Mouse (Mus musculus) cortical plate, adult 2 months (tissue): ENCODE results near the gene Btbd17. TPM values are rescaled to one million over a fixed set of nuclear protein-coding genes. Genes with fewer than 3 reads are reported as not detected.
A peak's percentile ranks its signal among the peaks of the same experiment; 100 is the strongest.

ENCODE experiments used
- H3K27ac ChIP-seq: fragments of 200-500 bp; 2 replicates; pipeline ENCODE4 v1.5.1; 2012; ENCODE audit warnings: low read length, control low read depth, inconsistent platforms; ENCODE audit not compliant: insufficient read depth
- H3K4me1 ChIP-seq: fragments of 200-500 bp; 2 replicates; pipeline ENCODE4 v1.6.1; 2011; ENCODE audit warnings: low read length; ENCODE audit not compliant: control insufficient read depth, insufficient read depth
- H3K4me3 ChIP-seq: fragments of 200-500 bp; 2 replicates; pipeline ENCODE4 v1.5.1; 2011; ENCODE audit warnings: mild to moderate bottlenecking, low read length, control low read depth; ENCODE audit not compliant: insufficient read depth
- CTCF ChIP-seq: fragments of 200-500 bp; IDR thresholded peaks from 2 replicates; pipeline ENCODE4 v1.5.1; 2011; ENCODE audit warnings: mild to moderate bottlenecking, control low read depth, low read length; ENCODE audit not compliant: insufficient read depth; ENCODE audit errors: extremely low read depth
- POLR2A ChIP-seq: fragments of 200-500 bp; IDR thresholded peaks from 2 replicates; pipeline ENCODE4 v1.6.1; 2011; ENCODE audit warnings: mild to moderate bottlenecking, low read length, control low read depth; ENCODE audit not compliant: insufficient read depth; ENCODE audit errors: extremely low read depth
- polyA plus RNA-seq: library from polyadenylated mRNA; depleted of rRNA; stranded (reverse); fragments of >200 nt; gene quantifications from 2 replicates; pipeline ENCODE4 v1.2.3, GENCODE M21; 2012

Gene Btbd17
- polyA plus RNA-seq, 1 experiment: 56.1 TPM

- no peak overlapping the region for H3K4me3 ChIP-seq
- peaks cover 3% of the 10 kb centered on the region for H3K4me1 ChIP-seq
- no peak for TF ChIP-seq CTCF
- no peak for TF ChIP-seq POLR2A
- no peak overlapping the region for H3K27ac ChIP-seq
Measured at GRCm38 (mm10) chr11:114821325-114821724, 25.6 kb upstream of the Btbd17 start.

GRCm38 (mm10) chr11:114820444-114820843 lies 24.7 kb upstream of the Btbd17 start:
- H3K27ac ChIP-seq: no peak overlapping the region
- peaks cover 3% of the 10 kb centered on the region for H3K4me1 ChIP-seq
- H3K4me3 ChIP-seq: no peak overlapping the region
- TF ChIP-seq CTCF (no peak), POLR2A (no peak)

GRCm38 (mm10) chr11:114819110-114819509 lies 23.4 kb upstream of the Btbd17 start:
- peaks cover 3% of the 10 kb centered on the region for H3K4me1 ChIP-seq
- H3K27ac ChIP-seq: no peak overlapping the region
- H3K4me3 ChIP-seq: no peak overlapping the region
- TF ChIP-seq POLR2A (no peak), CTCF (no peak)

- peaks cover 3% of the 10 kb centered on the region for H3K4me1 ChIP-seq
- TF ChIP-seq CTCF: no peak
- TF ChIP-seq POLR2A: no peak
- no peak overlapping the region for H3K27ac ChIP-seq
- no peak overlapping the region for H3K4me3 ChIP-seq
Measured at GRCm38 (mm10) chr11:114818185-114818584, 22.4 kb upstream of the Btbd17 start.

- no peak for TF ChIP-seq POLR2A
- TF ChIP-seq CTCF: no peak
- Histone ChIP-seq H3K4me3 (no peak overlapping the region), H3K27ac (no peak overlapping the region), H3K4me1 (no peaks in the 10 kb centered on the region; the same call in 1 of the 2 replicates)
Measured at GRCm38 (mm10) chr11:114816934-114817333, 21.2 kb upstream of the Btbd17 start.

GRCm38 (mm10) chr11:114814873-114815592 lies 19.3 kb upstream of the Btbd17 start:
- H3K4me1 ChIP-seq: no peaks in the 10 kb centered on the region; the same call in 1 of the 2 replicates
- no peak overlapping the region for H3K4me3 ChIP-seq
- no peak overlapping the region for H3K27ac ChIP-seq
- TF ChIP-seq POLR2A: no peak
- no peak for TF ChIP-seq CTCF

GRCm38 (mm10) chr11:114812731-114813240 lies 17.0 kb upstream of the Btbd17 start:
- Histone ChIP-seq H3K4me3 (no peak overlapping the region), H3K27ac (no peak overlapping the region), H3K4me1 (no peaks in the 10 kb centered on the region; the same call in 1 of the 2 replicates)
- TF ChIP-seq POLR2A: no peak
- TF ChIP-seq CTCF: peak; percentile 80

GRCm38 (mm10) chr11:114810344-114810743 lies 14.6 kb upstream of the Btbd17 start:
- no peak overlapping the region for H3K4me3 ChIP-seq
- no peaks in the 10 kb centered on the region for H3K4me1 ChIP-seq
- TF ChIP-seq CTCF (no peak), POLR2A (no peak)
- H3K27ac ChIP-seq: no peak overlapping the region

- TF ChIP-seq POLR2A: no peak
- no peak for TF ChIP-seq CTCF
- Histone ChIP-seq H3K4me3 (no peak overlapping the region), H3K4me1 (no peaks in the 10 kb centered on the region)
Measured at GRCm38 (mm10) chr11:114809371-114809770, 13.6 kb upstream of the Btbd17 start.

More at GRCm38 (mm10) chr11:114809371-114809770, 13.6 kb upstream of the Btbd17 start:
- no peak overlapping the region for H3K27ac ChIP-seq
